ENCODE assay signal across 17 mouse cellular contexts in genomic region chr12:112088609-112089324, GRCm38 (mm10). TPM values are rescaled to one million over a fixed set of nuclear protein-coding genes. Genes with fewer than 3 reads are reported as not detected.
"Had no signal": no experiment of that assay in that cellular context is flagged by ENCODE, and none has a peak within 500 bp of the region (broad histone marks: within the 10 kb centered on the region; RNA-seq: fewer than 3 reads in every experiment).

No protein-coding gene starts in this region.

- H3K4me2 ChIP-seq: neural tube, embryonic 13.5 days; neural tube, embryonic 15.5 days; stomach, embryonic 15.5 days had no signal

- H3K4me1 ChIP-seq: stomach, embryonic 15.5 days had no signal

- DNase-seq: retina, postnatal 1 day; right cerebral cortex, adult 18-20 months; right cerebral cortex, postnatal 14 days; right cerebral cortex, postnatal 25 days; right cerebral cortex, postnatal 4 days; spleen, adult 18-20 months; thymus, adult 18-20 months; thymus, adult 2 months; thymus, postnatal 14 days; thymus, postnatal 25 days; thymus, postnatal 36 days; thymus, postnatal 4 days had no signal

- H3K9me3 ChIP-seq: neural tube, embryonic 13.5 days; neural tube, embryonic 15.5 days; stomach, embryonic 15.5 days had no signal

- H3K9ac ChIP-seq: neural tube, embryonic 13.5 days; neural tube, embryonic 15.5 days; stomach, embryonic 15.5 days had no signal

- H3K27me3 ChIP-seq: stomach, embryonic 15.5 days had no signal

- H3K36me3 ChIP-seq: neural tube, embryonic 13.5 days; neural tube, embryonic 15.5 days; stomach, embryonic 15.5 days had no signal

- H3K27ac ChIP-seq: neural tube, embryonic 13.5 days; neural tube, embryonic 15.5 days; stomach, embryonic 15.5 days; stomach, postnatal 0 days had no signal

- H3K4me3 ChIP-seq: neural tube, embryonic 13.5 days; neural tube, embryonic 15.5 days; stomach, embryonic 15.5 days had no signal

RNA-seq across cellular contexts. Expression of gene Aspg, which starts 17.7 kb away (rescaled TPM):
- total RNA-seq: neutrophil, adult 5-6 weeks had no signal

RNA-seq across cellular contexts. Expression of gene Kif26a, which starts 57.2 kb away (rescaled TPM):
- total RNA-seq: neutrophil, adult 5-6 weeks had no signal
